Mouse (Mus musculus) cerebellum, adult 2 months (tissue): Measurements from ENCODE around the gene Kcnj8. TPM values are rescaled to one million over a fixed set of nuclear protein-coding genes. Genes with fewer than 3 reads are reported as not detected.
A peak's percentile ranks its signal among the peaks of the same experiment; 100 is the strongest.

ENCODE experiments used
- DNase-seq, 2 experiments: peaks; one replicate each; pipeline ENCODE4 v3.0.0; 2021
- H3K27ac ChIP-seq: fragments of 200-500 bp; 2 replicates; pipeline ENCODE4 v1.5.1; 2012; ENCODE audit warnings: low read length, control low read depth, inconsistent platforms; ENCODE audit not compliant: insufficient read depth
- H3K27me3 ChIP-seq: fragments of 200-500 bp; 2 replicates; pipeline ENCODE4 v1.6.1; 2012; ENCODE audit warnings: inconsistent platforms, mild to moderate bottlenecking, low read length, moderate library complexity; ENCODE audit not compliant: control insufficient read depth, insufficient read depth
- H3K4me1 ChIP-seq: fragments of 200-500 bp; 2 replicates; pipeline ENCODE4 v1.6.1; 2011; ENCODE audit warnings: low read length; ENCODE audit not compliant: control insufficient read depth, insufficient read depth
- H3K4me3 ChIP-seq: fragments of 200-500 bp; replicated peaks from 2 replicates; pipeline ENCODE3; 2011; ENCODE audit warnings: mild to moderate bottlenecking, low read depth, low read length, control low read depth; ENCODE audit not compliant: insufficient read depth
- CTCF ChIP-seq: fragments of 200-500 bp; IDR thresholded peaks from 2 replicates; pipeline ENCODE4 v1.5.1; 2011; ENCODE audit warnings: low read depth, mild to moderate bottlenecking, control low read depth, low read length, moderate library complexity, borderline replicate concordance; ENCODE audit not compliant: insufficient read depth
- POLR2A ChIP-seq: fragments of 200-500 bp; IDR thresholded peaks from 2 replicates; pipeline ENCODE4 v1.6.1; 2011; ENCODE audit warnings: low read length, control low read depth, borderline replicate concordance; ENCODE audit not compliant: insufficient read depth
- WGBS: fragments of 180-500 bp; shearing (Covaris S2); methylation state at CpG from one replicate; pipeline ENCODE4 v1.1.7; 2018; 5-methylcytosine and 5-hydroxymethylcytosine counted together
- polyA plus RNA-seq: library from polyadenylated mRNA; depleted of rRNA; stranded (reverse); fragments of >200 nt; gene quantifications from 2 replicates; pipeline ENCODE4 v1.2.3, GENCODE M21; 2012

Gene Kcnj8
- polyA plus RNA-seq, 1 experiment, result 6.1 TPM

DNA sequence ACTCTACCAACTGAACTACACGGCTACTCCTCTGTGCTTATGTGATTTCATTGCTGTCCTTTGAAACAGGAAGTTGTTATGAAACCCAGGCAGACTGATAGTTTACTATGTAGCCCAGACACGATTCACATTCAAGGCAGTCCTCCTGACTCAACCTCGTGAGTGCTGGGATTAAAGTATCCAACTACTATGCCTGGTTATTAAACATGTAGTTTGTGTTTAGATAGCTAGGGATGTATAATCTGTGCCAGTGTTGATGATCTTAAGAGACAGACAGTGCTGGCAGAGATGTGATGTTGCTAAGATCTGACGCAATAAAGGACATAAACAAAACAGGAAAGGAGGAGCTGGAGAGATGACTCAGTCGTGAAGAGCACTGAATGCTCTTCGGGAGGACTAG is 1.5 kb upstream of the Kcnj8 start:
- Histone ChIP-seq H3K27ac (no peak overlapping the region), H3K27me3 (no peaks in the 10 kb centered on the region; the same call in 1 of the 2 replicates), H3K4me3 (no peak overlapping the region), H3K4me1 (no peaks in the 10 kb centered on the region)
- TF ChIP-seq POLR2A, result no peak
- no peak for TF ChIP-seq CTCF
- 77% methylated on average over 6 of the region's 6 CpGs for WGBS
- DNase-seq, result no peak

GRCm38 (mm10) chr6:142571629-142572360 is 381 bp upstream of the Kcnj8 start:
- Histone ChIP-seq H3K4me1 (no peaks in the 10 kb centered on the region), H3K27me3 (no peaks in the 10 kb centered on the region; the same call in 1 of the 2 replicates), H3K4me3 (no peak overlapping the region), H3K27ac (no peak overlapping the region)
- TF ChIP-seq POLR2A (no peak), CTCF (no peak)
- 11% methylated on average over 21 of the region's 21 CpGs for WGBS
- DNase-seq, result no peak

- DNase-seq, result no peak
- TF ChIP-seq POLR2A (no peak), CTCF (no peak)
- Histone ChIP-seq H3K27me3 (no peaks in the 10 kb centered on the region; the same call in 1 of the 2 replicates), H3K27ac (no peak overlapping the region), H3K4me1 (no peaks in the 10 kb centered on the region), H3K4me3 (peak overlapping the region; percentile 10)
- WGBS, result 12% methylated on average over 30 of the region's 30 CpGs
Measured at GRCm38 (mm10) chr6:142570046-142570770, 1.2 kb downstream of the Kcnj8 start.

DNA sequence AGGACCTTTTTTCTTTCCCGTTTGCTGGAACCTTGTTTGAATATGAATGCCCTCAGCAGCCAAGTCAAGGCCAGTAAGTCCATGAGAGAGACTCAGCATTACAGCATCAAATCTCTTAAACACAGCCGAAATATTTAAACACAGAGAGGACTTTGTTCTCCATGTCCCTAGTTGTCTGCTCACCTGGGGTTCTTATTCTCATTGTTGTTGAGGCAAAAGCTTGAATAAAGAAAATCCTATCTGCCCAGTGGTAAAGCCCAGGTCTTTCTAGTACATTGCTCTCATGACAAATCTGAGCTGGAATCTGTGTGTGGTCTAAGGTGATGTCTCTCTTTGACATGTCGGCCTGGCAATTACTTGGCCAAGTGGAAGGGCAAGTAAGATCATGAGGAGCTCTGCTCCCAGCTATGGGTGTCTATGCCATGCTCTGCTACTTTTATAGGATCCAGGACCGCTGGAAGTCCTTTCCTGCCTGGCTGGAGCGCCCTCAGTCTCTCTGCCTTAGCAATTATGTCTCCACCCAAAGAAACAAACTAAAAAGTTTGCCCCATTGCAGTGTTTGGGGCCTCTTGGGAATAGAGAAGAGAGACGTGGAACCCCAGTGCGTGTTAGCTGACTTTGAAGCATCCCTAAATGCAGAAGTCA is 2.6 kb downstream of the Kcnj8 start:
- TF ChIP-seq CTCF, result no peak
- TF ChIP-seq POLR2A, result no peak
- H3K27me3 ChIP-seq, result no peaks in the 10 kb centered on the region; the same call in 1 of the 2 replicates
- no peak overlapping the region for H3K27ac ChIP-seq
- H3K4me1 ChIP-seq, result no peaks in the 10 kb centered on the region
- WGBS, result 62% methylated on average over 7 of the region's 7 CpGs
- H3K4me3 ChIP-seq, result no peak overlapping the region
- no peak for DNase-seq

- DNase-seq, result no peak
- Histone ChIP-seq H3K27me3 (no peaks in the 10 kb centered on the region; the same call in 1 of the 2 replicates), H3K27ac (no peak overlapping the region), H3K4me1 (no peaks in the 10 kb centered on the region), H3K4me3 (no peak overlapping the region)
- 24% methylated on average over 5 of the region's 5 CpGs for WGBS
- TF ChIP-seq POLR2A (no peak), CTCF (no peak)
Measured at GRCm38 (mm10) chr6:142567452-142567851, 4.0 kb downstream of the Kcnj8 start.

DNA sequence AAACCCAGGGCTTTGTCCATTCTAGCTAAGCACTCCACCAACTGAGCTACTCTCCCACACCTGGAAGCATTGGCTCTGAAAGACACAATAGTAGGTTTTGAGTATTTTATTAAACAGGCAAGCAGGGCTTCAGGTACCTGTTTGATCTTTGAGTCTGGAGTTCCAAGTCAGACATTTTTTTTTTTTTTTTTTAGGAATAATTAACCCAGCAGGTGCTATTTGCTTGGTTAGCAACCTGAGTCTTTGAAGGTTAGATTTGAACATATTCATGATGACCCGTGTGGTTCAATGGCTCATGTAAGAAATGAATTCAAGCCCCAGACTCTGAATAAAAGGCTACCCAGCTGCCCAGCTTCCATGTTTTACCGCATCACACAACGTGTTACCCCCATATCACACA is 6.7 kb downstream of the Kcnj8 start:
- Histone ChIP-seq H3K4me3 (no peak overlapping the region), H3K27me3 (no peaks in the 10 kb centered on the region; the same call in 1 of the 2 replicates), H3K4me1 (no peaks in the 10 kb centered on the region), H3K27ac (no peak overlapping the region)
- WGBS, result 94% methylated on average over 3 of the region's 3 CpGs
- DNase-seq, result no peak
- TF ChIP-seq POLR2A (no peak), CTCF (no peak)

- H3K4me3 ChIP-seq, result no peak overlapping the region
- WGBS, result 64% methylated on average over 1 of the region's 1 CpGs
- no peak for DNase-seq
- TF ChIP-seq CTCF (no peak), POLR2A (no peak)
- H3K27ac ChIP-seq, result no peak overlapping the region
- H3K4me1 ChIP-seq, result no peaks in the 10 kb centered on the region
- H3K27me3 ChIP-seq, result no peaks in the 10 kb centered on the region
Measured at GRCm38 (mm10) chr6:142561151-142561550, 10.3 kb downstream of the Kcnj8 start.
